ENCODE assay signal across 28 mouse cellular contexts in genomic region chr4:118539904-118540303, GRCm38 (mm10). TPM values are rescaled to one million over a fixed set of nuclear protein-coding genes. Genes with fewer than 3 reads are reported as not detected.
"Had no signal": no experiment of that assay in that cellular context is flagged by ENCODE, and none has a peak within 500 bp of the region (broad histone marks: within the 10 kb centered on the region; RNA-seq: fewer than 3 reads in every experiment).

No protein-coding gene starts in this region.

- H3K4me2 ChIP-seq: kidney, embryonic 15.5 days; limb, embryonic 12.5 days; limb, embryonic 15.5 days; liver, embryonic 11.5 days; lung, embryonic 14.5 days; midbrain, embryonic 12.5 days had no signal

- H3K9ac ChIP-seq: kidney, embryonic 15.5 days; limb, embryonic 12.5 days; limb, embryonic 15.5 days; liver, embryonic 14.5 days; liver, postnatal 0 days; lung, embryonic 14.5 days; midbrain, embryonic 12.5 days had no signal

- ATAC-seq: liver, postnatal 0 days; midbrain, embryonic 16.5 days had no signal

- H3K36me3 ChIP-seq: kidney, embryonic 15.5 days; limb, embryonic 12.5 days; limb, embryonic 15.5 days; midbrain, embryonic 12.5 days had no signal

- DNase-seq: kidney, adult 18-20 months; kidney, postnatal 10 days; kidney, postnatal 36 days; left cerebral cortex, postnatal 4 days; liver, postnatal 0 days; lung, embryonic 14.5 days; lung, postnatal 10 days; lung, postnatal 4 days; thymus, adult 18-20 months; thymus, postnatal 4 days had no signal

- H3K27ac ChIP-seq: kidney, embryonic 15.5 days; limb, embryonic 12.5 days; limb, embryonic 15.5 days; liver, embryonic 14.5 days; midbrain, embryonic 12.5 days had no signal

- H3K4me3 ChIP-seq: kidney, embryonic 15.5 days; limb, embryonic 12.5 days; limb, embryonic 15.5 days; midbrain, embryonic 12.5 days; myocyte had no signal

- H3K9me3 ChIP-seq: kidney, embryonic 15.5 days; limb, embryonic 12.5 days; limb, embryonic 15.5 days; midbrain, embryonic 12.5 days had no signal

RNA-seq across cellular contexts. Expression of gene Tmem125, which starts 3.9 kb away (rescaled TPM):
- total RNA-seq: megakaryocyte-erythroid progenitor cell, adult 5-6 weeks; monocyte, adult 5-6 weeks had no signal
- polyA plus RNA-seq: midbrain, embryonic 16.5 days; myocyte; neural tube, embryonic 11.5 days; neural tube, embryonic 14.5 days; testis, adult 2 months had no signal

RNA-seq across cellular contexts. Expression of gene 2610528J11Rik, which starts 13.1 kb away (rescaled TPM):
- total RNA-seq: layer of hippocampus, adult 8-10 months; layer of hippocampus, postnatal 10 days; left cerebral cortex, adult 8-10 months; left cerebral cortex, postnatal 14 days; megakaryocyte progenitor cell, adult 5-6 weeks; megakaryocyte-erythroid progenitor cell, adult 5-6 weeks; monocyte, adult 5-6 weeks had no signal
- polyA plus RNA-seq: midbrain, embryonic 16.5 days; myocyte; neural tube, embryonic 14.5 days had no signal

RNA-seq across cellular contexts. Expression of gene Tie1, which starts 50.0 kb away (rescaled TPM):
- total RNA-seq: monocyte, adult 5-6 weeks had no signal
- polyA plus RNA-seq: myocyte had no signal
